Mouse (Mus musculus) testis, adult 2 months (tissue): ENCODE data around the gene Csrnp2.

ENCODE experiments used
- CTCF ChIP-seq: fragments of 200-500 bp; IDR thresholded peaks from 2 replicates; pipeline ENCODE4 v1.5.1; 2012; ENCODE audit warnings: low read depth, mild to moderate bottlenecking, inconsistent platforms, low read length, moderate library complexity; ENCODE audit not compliant: control insufficient read depth, insufficient read depth, insufficient replicate concordance
- POLR2A ChIP-seq: fragments of 200-500 bp; IDR thresholded peaks from 2 replicates; pipeline ENCODE4 v1.6.1; 2012; ENCODE audit warnings: low read depth, mild to moderate bottlenecking, inconsistent platforms, low read length, moderate library complexity; ENCODE audit not compliant: control insufficient read depth

- TF ChIP-seq CTCF (peak; percentile 3; the same call in 1 of the 2 replicates), POLR2A (peak; percentile 98)
Measured at GRCm38 (mm10) chr15:100495102-100495501, at the start of gene Csrnp2.
